Mouse (Mus musculus): ENCODE data around the gene Gm29582.
"Not testable (repeated sequence)": the region's sequence is repeated elsewhere in the genome, so short reads cannot be mapped to it uniquely, and the experiment has no call there.

Gm29582 gene

GRCm38 (mm10) chrY:30738461-30738860 lies at the start of gene Gm29582:
Gm29582 (minus strand) TSS chrY:30738561.
- not testable (repeated sequence) for DNase-seq (ENCODE audit: low read depth, low spot score)

Data from retina, adult 2 months (tissue).